Comparison of ENCODE assay signal across 25 mouse cellular contexts in the genomic region with DNA sequence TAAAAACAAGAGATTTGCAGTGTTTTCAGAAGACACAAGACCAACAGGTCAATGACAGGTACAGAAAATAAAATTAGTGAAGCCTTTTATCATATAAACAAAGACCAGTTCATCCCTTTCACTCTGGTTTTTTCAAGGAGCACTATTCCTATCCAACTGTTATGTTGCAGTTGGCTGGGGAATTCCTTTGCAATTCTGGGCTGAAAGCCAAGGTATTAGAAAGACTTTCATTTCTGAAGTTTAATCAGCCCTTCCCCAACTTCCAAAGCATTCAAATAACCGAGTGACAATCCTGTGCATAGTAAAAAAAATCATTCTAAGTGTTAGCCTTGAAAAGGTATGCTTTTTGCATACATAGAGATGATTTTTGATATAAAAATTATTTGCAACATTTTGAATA.
A peak's percentile ranks its signal among the peaks of the same experiment; 100 is the strongest.
DNase-seq lines count a peak whose midpoint lies in the region; ATAC-seq and TF ChIP-seq lines count a peak whose summit lies in the region.
"Had no signal": no experiment of that assay in that cellular context is flagged by ENCODE, and none has a peak within 500 bp of the region (broad histone marks: within the 10 kb centered on the region; RNA-seq: fewer than 3 reads in every experiment).

No protein-coding gene starts in this region.

- no peak overlapping the region for H3K9ac ChIP-seq in heart, embryonic 11.5 days (ENCODE audit: low read depth, low read length)
- H3K9ac ChIP-seq in lung, embryonic 14.5 days: no peak overlapping the region
- H3K9ac ChIP-seq: embryonic facial prominence, embryonic 12.5 days; forebrain, embryonic 12.5 days; hindbrain, embryonic 15.5 days; intestine, embryonic 15.5 days; liver, embryonic 15.5 days; neural tube, embryonic 13.5 days had no signal

- peak; percentile 3 for DNase-seq in heart, postnatal 4 days
- peak; percentile 69 for DNase-seq in lung, embryonic 14.5 days
- no peak for DNase-seq in lung, postnatal 14 days
- peak; percentile 83 for DNase-seq in Muller cell, postnatal 12 days (ENCODE audit: inconsistent ontology term)
- DNase-seq in brain, adult 2 months (ENCODE audit: low read depth, low spot score): peak; percentile 40
- DNase-seq in layer of hippocampus, adult 9-11 months: no peak
- DNase-seq: adrenal gland, postnatal 25 days; cerebellum, adult 11 months; cerebellum, adult 9-11 months; gastrocnemius, adult 2 months; kidney, adult 8-10 months; kidney, postnatal 25 days; liver; right cerebral cortex, adult 18-20 months; right cerebral cortex, postnatal 4 days; thymus, postnatal 14 days had no signal

- no peak for ATAC-seq in heart, embryonic 11.5 days (replicated peaks; ENCODE audit: insufficient number of reproducible peaks, low FRiP score, low TSS enrichment)
- no peak for ATAC-seq in lung, embryonic 14.5 days (ENCODE audit: insufficient read depth)
- ATAC-seq: intestine, embryonic 15.5 days had no signal

- no peaks in the 10 kb centered on the region for H3K36me3 ChIP-seq in heart, embryonic 11.5 days (ENCODE audit: control insufficient read depth, insufficient read depth, low read length)
- H3K36me3 ChIP-seq in lung, embryonic 14.5 days (ENCODE audit: insufficient read depth): no peaks in the 10 kb centered on the region
- H3K36me3 ChIP-seq: embryonic facial prominence, embryonic 12.5 days; forebrain, embryonic 12.5 days; hindbrain, embryonic 15.5 days; intestine, embryonic 15.5 days; liver, embryonic 15.5 days; neural tube, embryonic 13.5 days had no signal

- no peaks in the 10 kb centered on the region for H3K9me3 ChIP-seq in heart, embryonic 11.5 days (replicated peaks; ENCODE audit: control insufficient read depth, low read length)
- H3K9me3 ChIP-seq in lung, embryonic 14.5 days (ENCODE audit: low read depth, low read length): no peaks in the 10 kb centered on the region
- H3K9me3 ChIP-seq: embryonic facial prominence, embryonic 12.5 days; forebrain, embryonic 12.5 days; hindbrain, embryonic 15.5 days; intestine, embryonic 15.5 days; liver, embryonic 15.5 days; neural tube, embryonic 13.5 days had no signal

- H3K4me1 ChIP-seq in heart, embryonic 11.5 days (ENCODE audit: control insufficient read depth, insufficient read depth, low read length): no peaks in the 10 kb centered on the region
- no peaks in the 10 kb centered on the region for H3K4me1 ChIP-seq in lung, embryonic 14.5 days (ENCODE audit: insufficient read depth)
- H3K4me1 ChIP-seq: embryonic facial prominence, embryonic 12.5 days; forebrain, embryonic 12.5 days; hindbrain, embryonic 15.5 days; intestine, embryonic 15.5 days; liver, embryonic 15.5 days; neural tube, embryonic 13.5 days had no signal

- TF ChIP-seq CTCF in lung, embryonic 14.5 days (IDR thresholded peaks at IDR 0.05; ENCODE audit: low read depth): no peak

- WGBS in heart, embryonic 11.5 days (ENCODE audit: insufficient replicate concordance): 41% methylated on average over 1 of the region's 1 CpGs
- WGBS in lung, embryonic 14.5 days: 14% methylated on average over 1 of the region's 1 CpGs

- no peak overlapping the region for H3K27ac ChIP-seq in heart, embryonic 11.5 days (ENCODE audit: low read depth, low read length)
- H3K27ac ChIP-seq in lung, embryonic 14.5 days (ENCODE audit: low read depth): no peak overlapping the region
- H3K27ac ChIP-seq: embryonic facial prominence, embryonic 12.5 days; forebrain, embryonic 12.5 days; gastrocnemius, adult 2 months; hindbrain, embryonic 15.5 days; intestine, embryonic 15.5 days; liver, embryonic 15.5 days; macrophage; neural tube, embryonic 13.5 days had no signal

- no peak overlapping the region for H3K4me3 ChIP-seq in heart, embryonic 11.5 days (ENCODE audit: low read depth, low read length)
- no peak overlapping the region for H3K4me3 ChIP-seq in lung, embryonic 14.5 days (ENCODE audit: low read depth, low read length)
- H3K4me3 ChIP-seq: embryonic facial prominence, embryonic 12.5 days; erythroblast, embryonic 14.5 days; forebrain, embryonic 12.5 days; gastrocnemius, adult 2 months; hindbrain, embryonic 15.5 days; intestine, embryonic 15.5 days; liver, embryonic 15.5 days; neural tube, embryonic 13.5 days had no signal

- H3K27me3 ChIP-seq in heart, embryonic 11.5 days (ENCODE audit: control insufficient read depth, insufficient read depth, low read length): no peaks in the 10 kb centered on the region
- H3K27me3 ChIP-seq in lung, embryonic 14.5 days (ENCODE audit: insufficient read depth, low read length): no peaks in the 10 kb centered on the region
- H3K27me3 ChIP-seq: embryonic facial prominence, embryonic 12.5 days; forebrain, embryonic 12.5 days; hindbrain, embryonic 15.5 days; intestine, embryonic 15.5 days; liver, embryonic 15.5 days; neural tube, embryonic 13.5 days had no signal

- no peak overlapping the region for H3K4me2 ChIP-seq in heart, embryonic 11.5 days
- no peak overlapping the region for H3K4me2 ChIP-seq in lung, embryonic 14.5 days
- H3K4me2 ChIP-seq: embryonic facial prominence, embryonic 12.5 days; forebrain, embryonic 12.5 days; hindbrain, embryonic 15.5 days; intestine, embryonic 15.5 days; liver, embryonic 15.5 days; neural tube, embryonic 13.5 days had no signal

Comparison
In these comparisons a context has a peak if more than half of its experiments do, and no peak if none do; other contexts are left out.
1. DNase-seq: peak in heart, postnatal 4 days (single experiment), lung, embryonic 14.5 days (single experiment), Muller cell, postnatal 12 days (single experiment) and brain, adult 2 months (single experiment); none in lung, postnatal 14 days (single experiment) and layer of hippocampus, adult 9-11 months (single experiment).